Mouse (Mus musculus): ENCODE data around the gene Pdhx. TPM values are rescaled to one million over a fixed set of nuclear protein-coding genes. Genes with fewer than 3 reads are reported as not detected.

Gene Pdhx
- 17.4 and 18.1 TPM in 2 replicates for polyA plus RNA-seq (2015; fragmentation: Nextera tagmentation; extraction: Ambion mirVana)

DNA sequence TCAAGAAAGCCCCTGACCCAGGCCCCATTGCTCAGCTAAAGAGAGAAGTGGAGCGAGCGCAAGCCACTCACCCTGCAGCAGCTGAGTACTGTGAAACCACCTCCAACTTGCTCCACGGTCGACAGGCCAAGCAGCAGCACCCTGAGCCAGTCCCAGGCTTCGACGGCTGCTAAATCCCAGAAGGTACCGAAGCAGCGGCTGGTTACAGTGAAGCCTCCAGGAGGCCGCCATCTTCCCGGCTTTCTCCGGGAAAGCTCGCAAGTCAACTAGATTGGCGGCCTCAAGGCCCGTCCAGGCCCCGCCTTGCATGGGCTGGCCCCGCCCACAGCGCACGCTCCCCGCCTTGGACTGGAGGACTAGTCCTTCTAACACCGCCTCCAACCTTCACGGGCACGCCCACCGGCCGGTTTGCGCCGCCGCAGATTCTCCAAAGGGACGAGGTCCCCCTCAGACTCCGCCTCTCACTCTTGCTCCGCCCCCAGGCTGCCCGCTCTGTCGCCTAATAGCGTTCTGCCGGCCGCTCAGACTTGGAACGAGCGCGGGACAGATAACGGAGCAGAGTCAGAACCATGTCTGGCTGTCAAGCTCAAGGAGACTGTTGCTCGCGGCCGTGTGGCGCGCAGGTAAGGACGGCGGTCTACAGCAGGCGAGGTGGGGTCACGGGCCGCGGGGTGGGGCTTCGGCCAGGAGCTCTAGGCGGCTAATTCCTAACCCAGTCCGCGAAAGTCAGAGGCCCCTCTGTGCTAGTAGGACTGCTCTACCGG lies at the start of gene Pdhx, which contains the start of gene Apip:
Gene Pdhx, minus strand, starts transcription at position 295 of the 764 bp plus-strand sequence.
Gene Apip, plus strand, starts transcription at position 457 of the 764 bp plus-strand sequence.
- under 1% methylated on average over 55 of the region's 55 CpGs for WGBS (ENCODE audit: insufficient replicate concordance)

DNA sequence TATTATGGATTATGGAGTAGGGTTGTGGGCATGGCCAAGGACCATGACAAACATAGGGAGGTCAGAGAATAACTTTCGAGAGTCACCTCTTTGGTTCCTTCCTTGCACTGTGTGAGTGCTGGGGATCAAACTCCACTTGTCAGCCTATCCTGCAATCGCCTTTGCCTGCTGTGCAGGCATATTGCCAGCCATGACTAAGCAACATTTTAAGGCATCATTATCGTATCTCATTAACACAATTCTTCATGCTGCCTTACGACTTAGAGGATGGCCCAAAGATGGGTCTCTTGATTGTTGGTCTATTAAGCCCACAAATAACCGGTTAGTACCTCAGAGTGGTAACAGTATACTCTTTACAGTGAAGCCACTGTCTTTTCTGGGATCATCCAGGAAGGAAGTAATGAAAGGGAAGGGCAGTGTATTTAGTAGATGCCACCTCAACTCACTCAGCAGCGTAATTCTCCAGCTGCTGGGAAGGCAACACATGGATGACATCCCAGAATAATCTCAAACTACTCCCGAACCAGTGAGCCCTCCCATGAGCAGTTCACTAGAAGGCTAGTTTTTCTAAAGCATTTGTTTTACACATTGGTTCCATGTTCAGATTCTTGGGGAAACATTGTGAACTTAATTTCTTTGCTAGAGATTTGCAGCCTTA lies 46.0 kb upstream of the Pdhx start:
- H3K4me3 ChIP-seq (ENCODE audit: low read depth, low read length): no peak overlapping the region
- H3K36me3 ChIP-seq (replicated peaks; ENCODE audit: insufficient read depth, low read length): no peaks in the 10 kb centered on the region
- peak; percentile 86 for TF ChIP-seq EP300 (IDR thresholded peaks at IDR 0.05; ENCODE audit: low read depth)
- TF ChIP-seq CTCF (IDR thresholded peaks at IDR 0.05; ENCODE audit: low read depth): no peak
- peak overlapping the region; percentile 48; the same call in 1 of the 2 replicates for H3K27ac ChIP-seq (ENCODE audit: low read depth)
- H3K4me2 ChIP-seq (ENCODE audit: low read depth, low read length): no peak overlapping the region; the same call in 1 of the 2 replicates
- peak; percentile 55 for DNase-seq
- WGBS (ENCODE audit: insufficient replicate concordance): 55% methylated on average over 7 of the region's 7 CpGs
- H3K27me3 ChIP-seq (ENCODE audit: insufficient read depth, low read length): no peaks in the 10 kb centered on the region
- peak; percentile 96 for ATAC-seq
- no peak overlapping the region for H3K9ac ChIP-seq (replicated peaks)
- H3K4me1 ChIP-seq (ENCODE audit: insufficient read depth): 0 out of 2 replicates have a peak, but pooled peaks cover 5% of the 10 kb centered on the region
- H3K9me3 ChIP-seq (ENCODE audit: low read length): no peaks in the 10 kb centered on the region

More for the DNA sequence above, at the start of gene Pdhx, which contains the start of gene Apip:
- Histone ChIP-seq H3K4me1 (ENCODE audit: insufficient read depth) (peaks cover 6% of the 10 kb centered on the region), H3K9me3 (ENCODE audit: low read length) (no peaks in the 10 kb centered on the region), H3K4me2 (ENCODE audit: low read depth, low read length) (peak within 1 kb of the TSS; percentile 84), H3K27ac (ENCODE audit: low read depth) (peak within 1 kb of the TSS; percentile 98), H3K4me3 (ENCODE audit: low read depth, low read length) (peak within 1 kb of the TSS; percentile 97), H3K27me3 (ENCODE audit: insufficient read depth, low read length) (no peaks in the 10 kb centered on the region), H3K9ac (replicated peaks) (peak within 1 kb of the TSS; percentile 95), H3K36me3 (replicated peaks; ENCODE audit: insufficient read depth, low read length) (peaks cover 2% of the 10 kb centered on the region; the same call in 1 of the 2 replicates)
- DNase-seq: peak; percentile 100
- ATAC-seq: peak; percentile 98
- peak; percentile 45 for TF ChIP-seq EP300 (IDR thresholded peaks at IDR 0.05; ENCODE audit: low read depth)
- TF ChIP-seq CTCF (IDR thresholded peaks at IDR 0.05; ENCODE audit: low read depth): no peak

DNA sequence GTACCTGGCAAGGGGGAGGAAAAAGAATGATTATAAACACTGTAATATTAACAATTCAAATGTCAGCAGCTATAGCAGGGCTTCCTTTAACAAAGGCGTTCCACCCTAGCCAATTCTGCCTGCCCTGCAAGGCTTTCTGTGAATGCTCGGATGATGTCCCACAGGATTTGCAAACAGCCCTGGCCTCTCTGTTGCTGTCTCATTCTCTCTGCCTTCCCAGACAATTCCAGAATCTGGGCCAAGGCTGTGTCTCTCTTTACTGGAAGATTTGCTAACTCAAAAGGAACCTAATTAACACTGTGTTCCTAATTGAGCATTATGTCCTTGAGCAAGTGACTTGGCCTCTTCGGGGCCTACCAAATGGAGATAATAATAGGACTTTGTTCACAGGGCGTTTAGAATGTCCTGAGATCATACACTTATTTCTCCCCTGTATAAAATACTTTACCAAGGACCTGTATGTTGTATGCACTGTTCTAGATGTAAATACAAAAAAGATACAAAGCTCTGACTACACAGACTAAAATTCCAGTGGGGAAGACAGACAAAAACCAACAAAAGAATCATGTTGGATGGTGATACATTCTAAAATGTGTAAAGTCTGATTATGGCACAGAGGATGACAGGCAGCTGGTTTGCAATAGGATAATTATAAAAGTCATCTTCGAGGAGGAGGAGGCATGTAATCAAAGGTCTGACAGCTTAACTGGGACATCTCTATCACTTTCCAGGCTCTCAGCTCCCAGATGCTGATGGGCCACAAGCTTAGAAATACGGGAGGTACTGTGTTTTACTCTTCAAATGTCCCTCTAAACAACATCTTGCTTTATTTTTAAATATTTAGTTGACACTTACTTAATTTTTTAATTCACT lies 45.2 kb upstream of the Pdhx start:
- 0 out of 2 replicates have a peak, but pooled peaks cover 5% of the 10 kb centered on the region for H3K4me1 ChIP-seq (ENCODE audit: insufficient read depth)
- no peak overlapping the region; the same call in 1 of the 2 replicates for H3K4me2 ChIP-seq (ENCODE audit: low read depth, low read length)
- DNase-seq (no peak), ATAC-seq (peak; percentile 75)
- H3K4me3 ChIP-seq (ENCODE audit: low read depth, low read length): no peak overlapping the region
- peak overlapping the region; percentile 48; the same call in 1 of the 2 replicates for H3K27ac ChIP-seq (ENCODE audit: low read depth)
- H3K27me3 ChIP-seq (ENCODE audit: insufficient read depth, low read length): no peaks in the 10 kb centered on the region
- TF ChIP-seq EP300 (IDR thresholded peaks at IDR 0.05; ENCODE audit: low read depth) (no peak), CTCF (IDR thresholded peaks at IDR 0.05; ENCODE audit: low read depth) (no peak)
- no peak overlapping the region for H3K9ac ChIP-seq (replicated peaks)
- no peaks in the 10 kb centered on the region for H3K36me3 ChIP-seq (replicated peaks; ENCODE audit: insufficient read depth, low read length)
- WGBS (ENCODE audit: insufficient replicate concordance): 69% methylated on average over 6 of the region's 6 CpGs
- H3K9me3 ChIP-seq (ENCODE audit: low read length): no peaks in the 10 kb centered on the region

DNA sequence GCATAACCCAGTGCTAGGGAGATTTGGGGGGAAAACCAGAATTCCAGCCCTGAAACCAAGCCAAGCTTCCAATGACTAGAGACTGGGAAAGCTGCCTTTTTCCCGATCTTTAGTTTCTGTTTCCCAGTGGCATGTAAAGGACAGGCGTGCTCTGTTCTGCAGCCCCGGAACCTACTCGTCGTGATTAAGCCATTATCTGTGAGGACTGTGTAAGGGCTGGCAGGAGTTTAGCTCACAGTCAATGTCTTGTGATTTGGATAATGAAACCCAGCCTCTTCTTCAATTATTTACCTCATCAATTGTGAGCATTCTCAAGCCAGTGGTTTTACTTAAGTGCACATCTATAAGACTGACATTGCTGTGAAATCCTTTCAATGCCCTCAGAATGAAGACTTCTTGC lies 43.9 kb upstream of the Pdhx start:
- Histone ChIP-seq H3K4me2 (ENCODE audit: low read depth, low read length) (no peak overlapping the region), H3K4me3 (ENCODE audit: low read depth, low read length) (no peak overlapping the region), H3K27ac (ENCODE audit: low read depth) (no peak overlapping the region), H3K9me3 (ENCODE audit: low read length) (no peaks in the 10 kb centered on the region), H3K9ac (replicated peaks) (no peak overlapping the region), H3K4me1 (ENCODE audit: insufficient read depth) (0 out of 2 replicates have a peak, but pooled peaks cover 5% of the 10 kb centered on the region), H3K36me3 (replicated peaks; ENCODE audit: insufficient read depth, low read length) (no peaks in the 10 kb centered on the region), H3K27me3 (ENCODE audit: insufficient read depth, low read length) (no peaks in the 10 kb centered on the region)
- no peak for ATAC-seq
- TF ChIP-seq EP300 (IDR thresholded peaks at IDR 0.05; ENCODE audit: low read depth): no peak
- no peak for TF ChIP-seq CTCF (IDR thresholded peaks at IDR 0.05; ENCODE audit: low read depth)
- WGBS (ENCODE audit: insufficient replicate concordance): 70% methylated on average over 5 of the region's 5 CpGs
- DNase-seq: no peak

DNA sequence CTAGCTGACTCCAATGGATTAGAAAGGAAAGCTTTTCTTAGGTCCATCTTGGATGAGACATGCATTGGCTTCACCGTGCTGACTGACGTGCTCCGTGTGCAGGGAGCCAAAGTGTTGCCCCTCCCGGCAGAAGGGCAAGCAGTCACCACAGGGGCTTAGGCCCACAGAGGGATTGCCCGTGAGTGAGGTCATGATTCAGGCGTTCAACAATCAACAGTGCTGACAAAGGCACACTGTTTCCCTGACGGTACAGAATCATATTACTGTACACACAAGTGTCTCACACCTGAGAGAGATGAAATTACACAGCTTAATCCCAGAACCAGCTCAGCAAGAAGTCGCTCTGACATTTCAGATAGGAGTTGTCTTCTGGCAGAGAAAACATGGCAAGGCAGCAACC lies 38.4 kb upstream of the Pdhx start:
- WGBS (ENCODE audit: insufficient replicate concordance): 75% methylated on average over 8 of the region's 8 CpGs
- H3K9ac ChIP-seq (replicated peaks): no peak overlapping the region
- no peak for ATAC-seq
- no peaks in the 10 kb centered on the region for H3K36me3 ChIP-seq (replicated peaks; ENCODE audit: insufficient read depth, low read length)
- H3K4me1 ChIP-seq (ENCODE audit: insufficient read depth): no peaks in the 10 kb centered on the region
- no peak overlapping the region for H3K4me3 ChIP-seq (ENCODE audit: low read depth, low read length)
- H3K27me3 ChIP-seq (ENCODE audit: insufficient read depth, low read length): no peaks in the 10 kb centered on the region
- H3K27ac ChIP-seq (ENCODE audit: low read depth): no peak overlapping the region
- H3K9me3 ChIP-seq (ENCODE audit: low read length): no peaks in the 10 kb centered on the region
- TF ChIP-seq CTCF (IDR thresholded peaks at IDR 0.05; ENCODE audit: low read depth): no peak
- TF ChIP-seq EP300 (IDR thresholded peaks at IDR 0.05; ENCODE audit: low read depth): no peak
- no peak overlapping the region for H3K4me2 ChIP-seq (ENCODE audit: low read depth, low read length)
- DNase-seq: no peak

Measured in liver, postnatal 0 days (tissue).